Mouse (Mus musculus) adrenal gland (tissue): Measurements from ENCODE around the gene Cdkal1.

ENCODE experiments used
- intact Hi-C: fragments of 180-260 bp; cut with DNase I; formaldehyde crosslinking; loops from one replicate; pipeline ENCODE4 v1.15.1; 2025

Gene Cdkal1

GRCm38 (mm10) chr13:29199679-29200078, 655.8 kb downstream of the Cdkal1 start:
- intact Hi-C loops: no loop called here

- intact Hi-C loops: no loop called here
Measured at GRCm38 (mm10) chr13:29196798-29197498, 658.5 kb downstream of the Cdkal1 start.

DNA sequence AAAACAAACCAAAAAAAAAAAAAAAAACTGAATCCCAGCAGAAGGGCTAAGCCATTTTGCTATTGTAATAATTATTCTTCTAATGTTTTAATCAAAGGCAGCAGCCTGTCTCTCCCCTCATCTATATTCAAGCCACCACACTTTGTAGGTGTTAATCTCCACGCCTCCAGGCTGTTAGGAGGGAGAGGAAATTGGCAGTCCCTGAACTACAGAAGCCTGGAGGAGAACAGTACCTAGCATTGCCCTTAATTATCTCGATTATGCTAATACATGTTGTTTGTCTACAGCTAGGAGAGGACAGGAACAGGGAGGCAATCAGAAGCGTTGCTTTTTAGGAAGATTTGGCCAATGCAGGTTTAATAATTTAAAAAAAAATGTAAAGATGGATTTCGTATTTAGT, 659.8 kb downstream of the Cdkal1 start:
- intact Hi-C loops: no loop called here

DNA sequence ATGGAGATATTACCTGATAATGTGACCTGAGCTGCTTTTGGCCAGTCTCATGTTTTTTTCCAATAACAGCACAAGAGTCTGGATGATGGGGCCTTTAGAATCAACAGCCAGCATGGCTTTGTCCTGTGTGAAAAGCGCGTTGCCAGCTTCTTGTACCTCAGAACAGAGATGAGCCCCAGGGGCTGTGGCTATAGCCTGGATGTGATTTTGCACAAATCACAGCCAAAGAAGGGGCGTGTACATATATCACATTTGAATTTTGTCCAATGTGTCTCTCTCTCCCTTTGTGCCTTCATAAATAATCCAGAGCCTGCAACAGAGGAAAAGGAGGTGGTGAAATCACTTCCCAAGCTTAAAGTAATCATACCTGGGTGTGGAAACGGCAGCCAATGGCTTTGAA, 660.5 kb downstream of the Cdkal1 start:
- intact Hi-C loops: no loop called here

GRCm38 (mm10) chr13:29192697-29193096, 662.8 kb downstream of the Cdkal1 start:
- intact Hi-C loops: no loop called here

- intact Hi-C loops: no loop called here
Measured at GRCm38 (mm10) chr13:29190548-29190947, 664.9 kb downstream of the Cdkal1 start.

DNA sequence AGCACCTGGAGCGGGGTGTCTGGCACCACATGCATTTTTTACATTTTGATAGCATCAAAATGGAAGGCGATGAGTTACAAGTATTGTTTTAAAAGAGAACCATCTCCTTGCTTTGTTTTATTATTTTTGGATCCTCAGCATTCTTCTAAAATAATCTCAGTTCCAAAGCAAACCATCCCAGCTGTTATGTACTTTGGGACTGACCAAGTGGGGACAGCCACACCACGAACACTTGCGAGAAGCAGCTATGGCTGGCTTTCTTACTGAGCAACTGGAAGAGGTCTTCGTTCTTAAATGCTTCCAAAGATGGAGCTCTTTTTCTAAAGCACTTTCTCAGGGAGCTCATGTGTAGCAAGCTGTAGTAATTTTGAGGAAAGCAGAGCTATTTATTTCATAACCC, 668.7 kb downstream of the Cdkal1 start:
- intact Hi-C loops: no loop called here

- intact Hi-C loops: no loop called here
Measured at GRCm38 (mm10) chr13:29185545-29185944, 669.9 kb downstream of the Cdkal1 start.

GRCm38 (mm10) chr13:29184545-29184944, 670.9 kb downstream of the Cdkal1 start:
- intact Hi-C loops: no loop called here

DNA sequence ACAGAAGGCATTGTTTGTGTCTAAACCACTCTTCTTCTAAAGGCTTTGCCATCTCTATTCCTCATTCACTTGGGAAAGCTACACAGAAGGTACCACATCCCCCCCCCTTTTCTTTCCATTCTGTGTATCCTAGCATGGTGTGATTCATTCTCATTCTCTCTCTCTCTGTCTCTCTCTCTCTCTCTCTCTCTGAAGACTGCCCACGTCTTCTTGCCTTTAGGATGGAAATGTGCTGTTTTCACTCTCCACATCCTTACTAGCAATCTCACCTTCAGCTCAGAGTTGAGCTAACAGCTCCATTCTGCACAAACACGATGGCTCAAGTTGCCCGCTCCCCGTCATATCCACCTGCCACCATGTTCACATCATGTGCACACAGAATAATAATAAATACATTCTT, 675.6 kb downstream of the Cdkal1 start:
- intact Hi-C loops: no loop called here

- intact Hi-C loops: no loop called here
Measured at GRCm38 (mm10) chr13:29179260-29179659, 676.2 kb downstream of the Cdkal1 start.

- intact Hi-C loops: no loop called here
Measured at GRCm38 (mm10) chr13:29177889-29178486, 677.5 kb downstream of the Cdkal1 start.

DNA sequence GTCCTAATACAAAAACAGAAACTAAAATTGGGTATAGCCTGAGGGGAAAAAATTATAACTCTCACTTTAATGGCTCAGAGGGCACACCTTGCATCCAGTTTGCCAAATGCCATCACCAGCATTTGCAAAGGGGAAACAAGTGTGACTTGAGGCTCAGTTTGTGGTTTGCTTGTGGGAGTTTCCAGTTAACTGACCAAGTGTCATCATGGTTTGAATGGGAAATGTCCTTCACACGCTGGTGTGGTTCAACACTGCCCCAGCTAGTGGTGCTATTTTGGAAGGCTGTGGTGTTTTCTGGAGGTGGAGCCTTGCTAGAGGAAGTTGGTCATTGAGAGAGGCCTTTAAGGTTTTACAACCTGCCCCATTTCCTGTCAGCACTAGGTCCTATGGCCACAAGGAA, 686.1 kb downstream of the Cdkal1 start:
- intact Hi-C loops: no loop called here

DNA sequence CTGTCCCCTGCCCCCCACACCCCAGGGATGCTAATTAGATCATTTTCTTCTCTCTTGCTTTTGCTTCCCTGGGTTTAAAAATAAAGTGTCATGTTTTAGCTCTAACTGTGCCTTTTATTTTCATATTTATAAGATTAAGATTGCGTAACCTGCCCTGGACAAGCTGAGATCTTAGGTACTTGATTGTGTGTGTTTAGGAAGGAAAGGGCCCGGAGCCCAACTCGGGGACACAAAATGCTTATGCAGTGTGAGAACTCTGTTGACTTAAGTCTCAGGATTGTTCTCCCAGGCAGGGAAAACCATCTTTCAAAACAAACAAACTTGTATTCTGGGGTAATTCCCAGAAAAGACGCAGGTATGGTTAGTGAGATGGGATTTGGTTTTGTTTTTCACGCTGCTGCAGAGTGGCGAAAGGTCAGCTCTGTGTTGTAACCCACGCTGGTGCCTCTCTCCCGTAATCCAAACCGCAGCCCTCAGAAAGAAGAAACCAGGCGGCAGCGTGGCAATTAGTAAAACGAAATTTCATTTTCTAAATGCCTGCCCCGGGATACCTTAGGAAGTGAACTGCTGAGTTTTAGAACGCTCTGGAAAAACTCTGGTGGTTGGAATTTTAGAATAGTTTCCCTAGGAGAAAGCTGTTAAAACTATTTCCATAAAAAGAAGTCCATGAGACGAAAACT, 690.5 kb downstream of the Cdkal1 start:
- intact Hi-C loops: no loop called here

GRCm38 (mm10) chr13:29162867-29163514, 692.5 kb downstream of the Cdkal1 start:
- intact Hi-C loops: no loop called here

- intact Hi-C loops: no loop called here
Measured at GRCm38 (mm10) chr13:29162444-29162843, 693.0 kb downstream of the Cdkal1 start.

DNA sequence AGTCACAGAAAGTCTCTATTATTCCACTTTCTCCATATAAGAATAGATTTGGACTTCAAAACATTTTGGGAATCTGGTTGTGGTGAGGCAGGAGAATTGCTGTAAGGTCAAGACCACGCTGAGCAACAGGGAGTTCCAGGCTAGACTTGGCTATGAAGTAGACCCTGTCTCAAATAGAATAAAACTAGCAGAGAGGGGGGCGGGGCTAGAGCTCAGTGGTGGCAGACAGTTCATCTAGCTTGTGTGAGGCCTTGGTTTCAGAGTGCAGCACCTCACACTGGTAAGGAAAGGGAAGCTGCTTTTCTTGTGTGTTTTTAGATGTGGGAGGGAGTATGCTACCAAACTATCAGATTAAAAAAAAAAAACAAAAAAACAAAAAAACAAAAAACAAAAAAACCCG, 694.0 kb downstream of the Cdkal1 start:
- intact Hi-C loops: no loop called here

GRCm38 (mm10) chr13:29156703-29157102, 698.8 kb downstream of the Cdkal1 start:
- intact Hi-C loops: loop anchor here (5.0 kb wide), 1 partner anchor 199 kb away; no protein-coding TSS in a partner anchor

- intact Hi-C loops: loop anchor here (5.0 kb wide), 1 partner anchor 198 kb away; no protein-coding TSS in a partner anchor
Measured at GRCm38 (mm10) chr13:29155297-29155696, 700.2 kb downstream of the Cdkal1 start.

- intact Hi-C loops: no loop called here
Measured at GRCm38 (mm10) chr13:29150120-29150519, 705.4 kb downstream of the Cdkal1 start.

DNA sequence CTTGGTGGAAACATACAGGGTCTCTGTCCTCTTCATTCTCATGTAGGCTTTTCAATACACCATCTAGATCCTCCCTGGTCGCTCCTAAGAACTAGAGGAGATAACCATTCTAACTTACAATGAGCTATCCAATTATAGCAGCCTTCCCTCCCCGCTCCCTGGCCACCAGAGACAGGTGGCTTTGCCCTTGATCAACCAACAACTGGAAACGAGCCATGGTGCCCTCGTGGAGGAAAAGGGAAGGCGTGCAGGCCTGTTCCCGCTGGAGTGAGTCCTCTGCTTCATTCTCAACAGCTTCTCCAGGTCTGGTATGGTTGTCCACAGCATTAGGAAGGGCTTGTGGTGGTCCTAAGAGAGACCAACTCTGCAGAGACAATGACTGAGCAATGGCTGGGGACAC, 706.1 kb downstream of the Cdkal1 start:
- intact Hi-C loops: no loop called here

DNA sequence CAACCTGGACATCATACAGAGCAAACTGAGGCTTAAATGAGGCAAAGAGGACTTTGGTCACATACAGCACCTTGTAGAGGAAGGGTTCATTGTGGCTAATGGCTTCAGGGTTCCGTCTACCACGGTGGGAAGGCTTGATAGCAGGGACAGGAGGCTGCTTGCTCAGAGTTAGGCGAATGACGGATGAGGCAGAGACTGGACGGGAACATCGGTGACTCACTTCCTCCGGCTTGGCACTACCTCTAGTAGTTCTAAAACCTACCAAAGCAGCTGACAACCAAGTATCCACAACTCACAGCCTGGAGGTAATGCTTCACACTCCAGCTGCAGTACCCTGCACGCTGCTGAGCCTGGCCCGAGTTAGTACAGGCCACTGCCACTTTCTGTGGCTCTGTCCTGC, 706.9 kb downstream of the Cdkal1 start:
- intact Hi-C loops: no loop called here
